Mouse (Mus musculus) 416B (cell line): ENCODE measurements at regions not wholly inside any gene's neighbourhood (a gene's known extent, or its start where the extent isn't known, plus 50 kb on each side); places are given as distances from the start of the nearest gene placed in this dataset.
A peak's percentile ranks its signal among the peaks of the same experiment; 100 is the strongest.

ENCODE experiments used
- DNase-seq: peaks from one replicate; pipeline ENCODE4 v3.0.0; 2011; ENCODE audit warnings: low read depth

DNA sequence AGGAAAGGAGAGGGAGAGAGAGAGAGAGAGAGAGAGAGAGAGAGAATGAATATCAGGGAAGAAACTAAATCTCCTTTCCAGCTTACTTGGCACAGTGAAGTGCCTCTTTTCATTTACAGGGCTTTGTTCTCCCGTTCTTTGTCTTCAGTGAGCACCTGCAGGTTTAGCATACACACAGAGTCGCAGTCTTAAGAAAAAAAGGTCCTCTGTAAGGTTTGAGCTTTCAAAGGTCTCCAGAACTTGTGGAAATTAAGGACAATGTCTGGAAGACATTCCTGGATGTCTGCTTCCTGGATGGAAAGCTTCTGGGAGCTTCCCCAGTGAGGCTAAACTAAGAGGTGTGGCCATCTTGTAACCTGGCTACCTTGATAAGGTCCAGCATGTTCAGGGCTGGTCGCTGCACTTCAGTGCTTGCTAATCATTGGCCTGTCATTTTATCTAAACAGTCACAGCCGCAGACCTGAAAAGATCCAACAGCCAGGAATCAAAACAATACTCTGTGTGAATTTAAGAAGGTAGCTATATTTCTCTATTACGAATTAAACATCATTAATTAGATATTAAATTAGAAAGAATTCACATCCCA, 113.1 kb upstream of the Ralgapa2 start:
- no peak for DNase-seq

DNA sequence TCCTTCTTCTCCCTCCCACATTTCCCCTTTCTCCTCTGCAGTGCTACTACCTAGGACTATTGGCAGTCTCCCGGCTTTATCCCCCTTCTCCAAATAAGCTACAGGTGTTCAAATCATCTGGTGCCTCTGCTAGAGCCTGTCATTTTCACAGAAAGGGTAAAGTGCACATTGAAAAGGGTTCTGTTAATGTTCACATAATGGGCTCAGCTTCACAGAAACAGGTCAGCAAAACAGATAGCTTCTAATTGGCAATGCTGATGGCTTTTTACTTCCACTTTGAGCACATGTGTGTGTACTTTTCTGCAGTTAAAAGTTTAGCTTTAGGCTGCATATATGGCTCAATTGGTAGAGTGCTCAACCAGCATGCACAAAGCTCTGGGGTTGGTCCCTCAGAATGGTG, 114.4 kb upstream of the Ralgapa2 start:
- no peak for DNase-seq

DNA sequence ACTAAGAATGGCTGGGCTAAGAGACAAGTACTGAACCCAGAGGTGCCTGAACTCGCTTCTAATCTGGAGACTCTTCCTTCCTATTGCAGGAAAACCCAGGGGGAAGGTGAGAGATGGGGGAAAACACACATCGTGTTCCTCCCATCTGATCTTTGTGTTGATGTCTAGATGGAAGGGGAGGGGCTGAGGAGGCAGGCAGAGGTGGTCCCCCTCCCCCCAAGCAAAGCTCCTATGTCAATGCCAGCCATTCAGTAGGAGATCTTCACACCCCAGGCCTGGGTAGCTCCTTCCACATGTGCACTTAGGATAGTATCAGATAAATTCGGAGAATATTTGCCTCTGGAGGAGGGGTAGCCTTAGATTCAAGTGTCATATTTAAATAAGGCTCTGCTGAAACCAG, 118.0 kb upstream of the Ralgapa2 start:
- no peak for DNase-seq

DNA sequence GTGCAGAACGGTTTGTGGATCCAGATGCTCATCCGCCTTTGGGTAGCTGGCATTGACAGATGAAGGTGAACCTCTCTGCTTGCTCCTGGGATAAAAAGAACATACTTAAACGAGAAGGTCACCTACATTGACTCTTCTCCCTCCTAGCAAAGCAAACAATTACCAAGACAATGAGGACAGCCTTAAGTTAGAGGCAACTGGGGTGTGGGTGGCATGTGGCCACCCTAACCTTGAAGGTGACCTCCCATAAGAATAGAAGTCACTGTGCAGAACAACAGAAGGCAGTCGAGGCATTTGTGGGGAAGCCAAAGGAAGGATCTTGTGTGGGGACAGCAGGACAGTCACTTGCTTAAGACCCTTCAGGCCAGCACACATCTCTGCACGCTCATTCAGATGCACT, 119.0 kb upstream of the Ralgapa2 start:
- no peak for DNase-seq

DNA sequence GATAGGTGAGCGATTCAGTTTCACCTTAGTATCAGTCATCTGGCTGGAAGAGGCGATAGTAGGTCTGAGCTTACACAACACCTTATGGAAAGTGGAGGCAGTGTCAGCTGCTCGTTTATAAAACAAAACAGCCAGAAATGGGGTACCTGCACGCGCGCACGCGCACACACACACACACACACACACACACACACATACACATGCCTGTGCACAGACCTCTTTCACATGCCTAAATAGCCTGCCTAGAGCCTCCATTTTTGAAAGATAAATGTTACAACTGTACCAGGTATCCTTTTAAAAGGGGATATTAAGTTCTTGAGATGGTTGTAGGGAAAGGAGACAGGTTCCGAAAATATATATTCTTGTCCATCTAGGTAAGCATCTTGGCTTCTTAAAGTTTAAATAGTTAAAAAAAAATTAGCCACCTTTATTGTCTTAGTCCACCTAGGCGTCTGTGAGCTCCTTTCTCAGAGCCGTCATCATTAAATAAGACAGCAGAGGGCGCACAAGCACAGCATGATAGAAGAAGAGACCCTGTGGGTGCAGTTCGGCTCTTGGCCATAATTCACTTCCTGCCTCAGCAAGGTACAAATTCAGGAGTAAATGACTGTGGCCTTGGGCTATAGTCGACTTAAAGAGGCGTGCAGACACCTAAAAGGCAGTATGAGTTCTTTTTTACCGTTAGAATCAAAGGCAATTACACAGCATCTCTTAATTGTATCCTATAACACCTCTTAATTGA, 121.4 kb upstream of the Ralgapa2 start:
- peak; percentile 79 for DNase-seq

DNA sequence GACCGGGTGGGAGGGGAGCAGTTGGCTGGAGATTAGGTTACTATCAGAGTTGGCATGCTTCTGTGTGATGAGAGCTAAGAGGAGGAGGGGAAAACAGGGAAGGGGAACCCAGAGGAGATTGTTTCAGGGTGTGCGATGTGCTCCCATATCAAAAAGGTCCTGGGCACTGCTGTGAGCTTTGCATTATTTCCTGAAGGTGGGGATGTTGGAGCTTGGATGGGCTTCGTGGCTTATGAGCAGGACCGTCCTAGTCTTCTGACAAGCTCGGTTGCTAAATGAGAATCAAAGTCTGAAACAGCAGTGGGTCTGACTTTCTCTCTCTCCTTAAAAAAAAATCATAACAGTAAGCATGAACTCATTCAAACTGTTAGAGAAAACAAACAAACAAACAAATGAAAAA, 125.4 kb upstream of the Ralgapa2 start:
- DNase-seq, result no peak

DNA sequence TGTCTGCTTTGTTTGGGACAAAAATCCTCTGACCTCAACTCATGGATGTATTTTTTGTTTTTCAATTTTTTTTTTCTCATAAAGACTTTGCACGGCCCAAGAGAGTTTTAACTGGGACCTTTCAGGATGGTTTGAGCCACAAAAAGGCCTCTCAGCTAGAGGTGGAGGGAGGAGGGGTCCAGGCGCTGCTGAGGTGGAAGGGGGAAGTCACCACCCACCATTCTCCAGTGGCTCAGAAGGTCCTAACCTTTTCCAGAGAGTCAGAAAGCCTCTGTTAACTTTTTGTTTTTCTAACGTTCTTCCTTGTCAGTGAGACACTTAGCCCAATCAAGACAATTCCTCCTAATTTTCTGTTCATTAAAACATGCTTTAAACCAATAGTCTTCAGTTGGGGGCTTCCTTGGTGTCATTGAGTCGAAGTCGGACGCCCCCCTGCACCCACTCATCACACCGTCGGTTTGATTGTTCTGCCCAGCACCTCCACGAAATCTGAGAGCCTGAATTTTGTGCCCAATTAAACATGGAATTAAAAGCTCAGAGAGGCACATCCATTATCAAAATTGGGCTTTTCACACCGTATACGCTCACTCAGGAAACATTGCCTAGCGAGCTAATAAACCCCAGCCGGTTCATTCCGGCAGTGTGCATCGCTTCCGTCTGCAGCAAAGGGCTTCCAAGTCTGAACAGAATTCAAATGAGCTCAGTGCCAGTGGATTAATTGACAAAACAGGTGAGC, 134.3 kb upstream of the Ralgapa2 start:
- no peak for DNase-seq

DNA sequence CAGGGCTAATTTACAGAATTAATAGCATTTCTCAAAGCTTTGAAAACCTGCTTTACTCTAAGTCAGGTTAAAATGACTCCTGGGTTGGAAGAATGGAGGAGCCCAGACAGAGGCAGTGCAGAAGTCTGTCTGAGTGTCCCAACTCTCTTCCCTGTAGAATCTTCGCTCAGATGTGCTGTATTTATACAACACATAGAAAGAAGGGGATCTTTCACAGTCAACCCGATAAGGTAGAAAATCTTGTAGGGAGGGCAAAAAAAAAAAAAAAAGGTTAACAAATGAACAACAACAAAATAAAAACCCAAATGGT, 134.8 kb upstream of the Ralgapa2 start:
- DNase-seq, result no peak

DNA sequence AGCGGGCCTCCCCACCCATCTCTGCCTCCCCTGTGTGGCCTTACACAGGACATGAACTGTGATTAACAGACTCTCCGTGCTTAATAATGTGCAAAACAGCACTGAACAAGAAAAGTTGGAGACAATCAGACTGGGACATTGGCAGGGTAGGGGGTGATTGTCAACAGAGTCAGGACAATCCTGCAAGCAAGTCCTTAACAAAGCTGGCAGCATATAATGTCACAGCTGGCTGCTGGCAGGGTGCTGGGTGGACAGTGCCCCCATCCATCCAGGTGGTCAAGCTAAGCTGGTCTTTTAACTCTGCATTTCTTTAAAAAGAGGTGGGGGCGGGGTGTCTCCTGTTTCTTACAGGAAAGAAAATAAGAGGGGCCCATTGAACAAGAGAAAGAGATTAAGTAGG, 149.2 kb upstream of the Ralgapa2 start:
- no peak for DNase-seq

DNA sequence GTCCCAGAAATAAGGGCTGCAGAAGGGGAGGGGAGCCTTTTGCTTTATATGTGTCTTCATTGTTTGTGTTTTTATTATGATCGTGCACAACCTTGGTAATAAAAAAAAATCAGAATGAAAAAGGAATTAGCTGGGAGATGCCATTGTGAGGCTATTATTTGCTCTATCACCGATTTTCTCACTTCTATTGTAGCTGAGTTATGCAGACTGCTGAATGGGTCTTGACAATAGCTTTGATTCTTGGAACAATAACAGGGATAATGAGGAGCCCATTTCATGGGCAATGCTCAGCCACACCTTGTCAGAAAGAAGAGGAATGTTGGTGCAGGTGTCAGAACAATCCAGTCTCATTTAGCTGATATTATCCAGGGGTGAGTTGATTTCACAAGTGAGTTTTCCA, 160.6 kb upstream of the Ralgapa2 start:
- no peak for DNase-seq

DNA sequence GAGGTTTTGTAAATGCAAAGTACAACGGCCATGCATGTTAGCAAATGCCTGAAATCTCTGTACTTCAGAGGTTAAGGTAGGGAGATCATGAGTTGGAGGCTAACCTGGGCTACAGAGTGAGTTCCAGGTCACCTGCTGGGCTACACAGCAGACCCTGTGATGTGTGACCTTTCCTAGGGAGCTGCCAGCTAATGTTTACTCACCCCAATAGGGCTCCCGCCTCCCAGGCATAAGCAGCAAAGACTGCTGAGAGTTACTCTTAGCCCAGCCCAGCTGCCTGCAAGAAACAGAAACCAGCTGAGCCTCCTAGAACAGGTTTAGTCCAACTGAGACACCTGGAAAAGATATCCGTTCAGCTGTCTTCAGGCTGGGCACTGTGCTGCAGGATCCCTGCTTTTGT, 169.8 kb upstream of the Ralgapa2 start:
- no peak for DNase-seq

DNA sequence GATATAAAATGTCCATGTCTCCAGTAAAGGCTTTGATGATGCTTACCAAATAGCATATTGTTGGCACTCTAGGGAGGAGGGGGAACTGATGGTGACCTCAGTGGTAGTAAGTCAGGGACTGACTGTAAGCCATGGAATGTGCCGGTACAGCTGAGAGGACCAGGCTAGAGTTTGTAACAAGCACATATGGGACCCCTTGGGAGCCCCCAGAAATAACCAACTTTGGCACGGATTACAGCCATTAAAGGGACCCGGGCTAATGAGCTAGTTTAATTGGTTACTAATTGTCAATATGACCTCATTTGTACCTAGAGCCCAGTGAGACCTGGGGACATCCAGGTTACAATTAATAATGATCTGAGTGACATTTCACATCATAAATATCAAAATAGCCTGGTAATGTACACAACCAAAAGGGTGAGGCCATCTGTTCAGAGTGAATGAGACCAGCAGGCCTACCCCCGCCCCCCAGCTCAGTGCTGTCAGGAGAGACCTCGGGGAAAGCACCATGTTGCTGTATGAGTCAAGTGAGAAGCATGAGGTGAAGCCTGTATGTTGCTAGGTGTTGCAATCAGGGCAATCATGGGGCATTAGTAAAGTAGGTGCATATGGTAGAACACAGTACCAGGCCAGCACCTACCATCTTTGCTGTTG, 169.7 kb upstream of the Kiz start:
- DNase-seq, result no peak

DNA sequence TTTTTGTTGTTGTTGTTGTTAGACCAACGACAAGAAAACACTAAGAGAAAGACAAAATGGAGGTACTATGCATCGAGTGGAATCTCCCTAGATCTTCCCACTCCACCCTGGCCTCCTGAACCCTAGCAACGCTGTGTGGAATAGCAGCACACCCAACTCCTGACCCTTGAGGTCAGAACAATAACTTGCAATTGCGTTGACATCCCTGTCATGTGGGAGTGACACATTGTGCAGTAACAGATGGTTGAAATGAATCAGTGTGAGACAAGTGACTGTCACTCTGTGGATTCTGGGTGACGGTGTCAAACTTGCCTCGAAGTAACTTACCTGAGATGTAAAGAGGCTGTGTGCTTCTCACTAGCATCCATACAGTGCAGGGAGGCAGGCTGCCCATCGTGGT, 167.1 kb upstream of the Kiz start:
- no peak for DNase-seq

DNA sequence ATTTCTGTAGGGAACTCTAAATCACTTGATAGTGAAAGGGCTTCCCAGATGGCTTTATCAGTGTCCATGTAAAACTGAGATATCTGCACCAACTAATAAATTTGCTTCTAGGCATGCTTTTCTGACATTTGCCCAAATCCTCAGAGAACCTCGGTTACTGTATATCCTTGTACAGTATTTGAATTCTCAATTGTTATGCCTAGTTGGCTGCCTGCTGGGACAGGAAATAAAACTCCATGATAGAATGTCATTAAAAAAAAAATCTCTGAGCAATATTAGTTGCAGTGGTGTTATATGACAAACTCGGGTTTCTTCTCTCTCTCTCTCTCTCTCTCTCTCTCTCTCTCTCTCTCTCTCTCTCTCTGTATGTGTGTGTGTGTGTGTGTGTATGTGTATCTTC, 162.2 kb upstream of the Kiz start:
- DNase-seq, result no peak

DNA sequence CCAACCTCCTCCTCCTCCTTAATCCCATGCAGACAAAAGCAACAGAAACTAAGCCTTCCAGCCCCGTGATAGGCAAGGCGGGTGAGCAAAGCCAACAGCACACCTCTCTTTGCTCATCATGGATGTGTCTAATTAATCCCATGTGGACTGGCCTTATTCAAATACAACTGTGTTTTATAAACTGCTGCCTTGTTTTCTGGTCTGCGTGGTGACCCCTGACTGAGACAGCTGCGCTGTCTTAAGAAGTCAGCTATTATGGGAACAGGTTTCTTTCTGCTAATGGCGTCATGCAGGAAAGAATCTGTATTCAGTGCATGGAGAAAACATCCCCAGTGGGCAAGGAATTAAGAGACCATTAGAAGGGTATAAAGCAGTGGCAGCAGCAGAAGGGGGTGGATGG, 161.6 kb upstream of the Kiz start:
- DNase-seq, result no peak

DNA sequence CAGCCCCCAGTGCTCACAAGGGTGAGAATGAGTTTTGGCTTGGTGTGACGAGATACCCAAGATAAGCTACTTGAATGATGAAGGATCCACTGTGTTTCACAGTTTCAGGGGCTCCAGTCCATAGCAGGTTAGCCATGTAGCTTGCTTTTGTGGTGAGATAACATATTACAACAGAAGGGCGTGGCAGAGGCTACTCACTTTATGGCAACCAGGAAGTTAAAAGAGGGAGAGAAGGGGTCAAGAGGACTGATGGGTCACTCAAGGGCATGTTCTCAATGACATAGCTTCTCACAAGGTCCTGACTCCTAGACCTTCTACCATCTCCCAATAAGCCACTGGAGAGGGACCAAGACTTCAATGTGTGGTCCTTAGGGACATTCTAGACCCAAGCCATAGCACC, 159.4 kb upstream of the Kiz start:
- DNase-seq, result no peak

DNA sequence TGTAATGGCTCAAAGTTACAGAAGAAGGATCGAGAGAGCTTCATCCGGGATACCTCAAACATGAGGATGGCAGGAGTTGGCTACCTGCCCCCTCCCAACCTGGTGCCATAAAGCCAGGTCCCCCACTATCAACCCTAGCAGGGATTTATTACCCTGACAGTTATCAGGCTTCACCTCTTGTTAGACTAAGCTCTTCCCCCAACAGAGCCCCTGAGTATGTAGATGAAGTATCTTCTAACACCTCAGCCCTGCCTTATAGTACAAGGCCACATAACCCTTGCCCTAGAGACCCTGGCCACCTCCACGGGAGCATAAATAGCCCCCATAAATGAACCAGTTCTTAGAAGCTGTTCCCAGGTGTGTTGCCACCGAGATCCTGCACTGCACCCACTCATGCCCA, 158.9 kb upstream of the Kiz start:
- DNase-seq, result no peak

DNA sequence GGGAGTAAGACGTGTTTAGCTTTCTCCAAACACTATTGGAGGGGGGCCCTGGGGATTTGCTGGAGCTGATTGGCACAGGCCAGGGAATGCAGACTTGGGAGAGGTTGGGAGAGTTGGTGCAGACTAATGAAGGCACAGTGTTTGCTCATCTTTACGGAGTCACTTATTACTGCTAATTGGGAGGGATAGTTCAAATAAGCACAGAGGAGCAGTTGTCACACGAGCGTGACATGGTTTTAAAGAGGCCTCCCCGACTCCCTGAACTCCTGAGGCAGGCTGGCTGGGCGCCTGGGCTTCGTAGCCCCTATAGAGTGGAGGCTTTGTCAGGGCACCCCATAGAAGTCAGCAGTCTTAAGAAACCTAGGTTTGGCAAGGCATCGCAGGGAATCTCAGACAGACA, 145.0 kb upstream of the Kiz start:
- DNase-seq, result no peak

DNA sequence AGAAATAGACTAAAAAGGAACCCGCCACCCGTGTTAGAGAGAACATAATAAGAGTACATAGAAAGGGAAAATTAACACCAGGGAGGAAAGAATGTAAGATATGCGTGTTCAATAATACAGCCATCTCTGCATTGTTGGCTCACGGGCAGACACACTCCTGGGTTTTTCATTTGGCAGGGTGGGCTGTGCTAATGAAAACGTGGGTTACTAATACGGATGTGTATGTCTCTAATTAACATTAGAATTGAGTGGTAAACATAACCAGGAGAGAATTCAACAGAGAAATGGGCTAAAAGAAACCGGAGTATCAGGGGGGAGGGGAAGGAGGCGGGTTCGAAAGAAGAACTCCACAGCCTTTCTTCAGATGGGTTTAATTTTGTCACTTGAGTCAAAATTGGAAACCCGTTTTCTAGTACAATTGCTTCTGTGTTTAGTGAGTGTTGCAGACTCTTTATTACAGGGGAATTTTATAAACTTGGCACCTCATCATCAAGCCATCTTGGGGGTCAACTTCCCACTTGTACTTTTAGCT, 134.4 kb upstream of the Kiz start:
- no peak for DNase-seq

DNA sequence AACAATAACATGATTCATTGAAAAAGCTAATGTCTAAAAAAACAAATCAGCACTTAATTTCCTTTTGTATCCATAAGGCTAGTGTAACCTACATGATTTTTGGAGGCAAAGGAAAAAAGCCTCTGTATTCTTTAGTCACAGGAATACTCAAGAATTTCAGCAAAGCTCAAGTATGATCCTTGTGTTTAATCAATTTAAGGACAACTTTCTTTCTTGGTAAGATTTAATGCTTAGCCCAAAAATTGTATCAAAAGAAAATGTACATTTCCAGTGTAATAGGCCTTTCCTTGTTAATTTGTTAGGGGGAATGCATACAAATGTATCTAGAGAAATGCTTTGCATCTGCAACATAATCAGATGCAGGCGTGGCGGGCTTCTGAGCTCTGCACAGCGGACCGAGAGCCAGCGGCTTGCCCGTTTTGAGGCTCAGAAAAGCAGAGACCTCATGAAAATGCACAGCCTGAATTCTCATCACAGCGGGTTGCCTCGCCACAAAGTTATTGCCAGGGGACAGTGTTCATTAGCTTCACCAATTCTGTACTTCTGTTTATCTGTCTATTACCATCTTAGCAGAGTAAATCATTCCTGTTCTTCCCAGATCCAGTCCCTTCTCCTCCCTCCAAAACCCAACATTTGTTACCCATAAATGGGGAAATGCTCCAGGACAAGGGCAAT, 133.2 kb upstream of the Kiz start:
- no peak for DNase-seq

DNA sequence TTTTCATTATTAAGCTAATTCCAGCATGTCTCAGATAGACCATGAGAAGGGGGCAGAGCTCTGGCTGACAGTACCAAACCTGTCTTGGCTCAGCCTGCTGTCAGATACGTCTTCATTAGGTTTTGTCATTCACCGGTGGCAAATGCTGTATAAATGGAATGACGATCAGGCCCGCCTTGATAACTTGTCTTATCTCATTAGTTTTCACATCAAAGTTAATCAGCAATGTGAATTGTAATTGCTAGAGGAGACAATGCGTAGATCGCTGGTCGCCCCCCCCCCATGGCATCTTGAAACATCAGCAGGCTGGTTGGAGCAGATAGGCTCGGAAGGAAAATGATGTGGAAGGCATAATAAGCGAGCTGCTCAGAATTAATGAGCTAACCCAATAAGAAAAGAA, 132.5 kb upstream of the Kiz start:
- DNase-seq, result no peak

DNA sequence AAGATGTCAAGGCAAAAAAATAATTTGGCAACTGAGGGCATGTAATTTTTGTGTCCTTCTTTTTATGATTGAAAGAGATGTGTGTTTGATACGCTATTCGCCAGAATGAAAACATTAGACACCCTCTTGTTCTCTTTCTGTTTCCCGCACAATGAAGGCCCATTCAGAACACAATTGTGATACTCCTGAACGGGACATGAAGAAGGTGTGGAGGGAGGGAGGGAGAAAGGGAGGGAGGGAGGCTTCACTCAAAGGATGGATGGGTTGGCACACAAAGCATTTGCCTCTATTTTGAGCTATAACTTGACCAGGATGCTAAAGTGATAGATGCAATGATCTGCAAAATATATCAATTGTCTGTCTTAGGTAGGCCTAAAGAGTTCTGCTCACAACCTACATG, 132.0 kb upstream of the Kiz start:
- DNase-seq, result no peak
